Mouse (Mus musculus) Patski (cell line): ENCODE results near the gene Gosr2. TPM values are rescaled to one million over a fixed set of nuclear protein-coding genes. Genes with fewer than 3 reads are reported as not detected.

Experiments used
- ATAC-seq: fragments of 100-300 bp; one replicate; pipeline ENCODE4 v1.8.0; 2021
- CTCF ChIA-PET: fragments of 350-600 bp; sonication (Branson Sonifier 250); formaldehyde crosslinking; loops from one replicate; lab custom pipeline; 2022; ENCODE audit warnings: inconsistent platforms; lab: Charles Lee
- POLR2A ChIA-PET: fragments of 350-600 bp; sonication (Branson Sonifier 250); formaldehyde crosslinking; loops from one replicate; lab custom pipeline; 2022; ENCODE audit warnings: antibody characterized with exemption, inconsistent platforms; lab: Charles Lee
- DNase-seq: peaks from one replicate; pipeline ENCODE4 v3.0.0-alpha.2; 2011; ENCODE audit warnings: low read depth, low spot score
- H3K27me3 ChIP-seq: fragments of 371-371 bp; one replicate; pipeline ENCODE4 v1.5.1; 2021
- CTCF ChIP-seq: fragments of 100-300 bp; IDR thresholded peaks from one replicate; pipeline ENCODE4 v1.5.1; 2021
- in situ Hi-C: fragments of 300-500 bp; cut with MboI; formaldehyde crosslinking; loops from 3 replicates; pipeline ENCODE4 v1.11.1; 2018; ENCODE audit warnings: low pct_unique_long_range_greater_than_20kb, mixed read lengths
- polyA plus RNA-seq: library from polyadenylated mRNA; unstranded; gene quantifications from one replicate; pipeline ENCODE4 v1.2.3, GENCODE M21; 2021

Gosr2 gene
- polyA plus RNA-seq, 1 experiment from 2014 or later: 82.3 TPM

GRCm38 (mm10) chr11:103648656-103649055, 49.0 kb downstream of the Gosr2 start:
- ATAC-seq (no peak), DNase-seq (no peak)
- H3K27me3 ChIP-seq: peaks cover 75% of the 10 kb centered on the region
- POLR2A ChIA-PET: no interaction called here
- CTCF ChIA-PET: no interaction called here
- in situ Hi-C loops: no loop called here
- TF ChIP-seq CTCF: no peak

DNA sequence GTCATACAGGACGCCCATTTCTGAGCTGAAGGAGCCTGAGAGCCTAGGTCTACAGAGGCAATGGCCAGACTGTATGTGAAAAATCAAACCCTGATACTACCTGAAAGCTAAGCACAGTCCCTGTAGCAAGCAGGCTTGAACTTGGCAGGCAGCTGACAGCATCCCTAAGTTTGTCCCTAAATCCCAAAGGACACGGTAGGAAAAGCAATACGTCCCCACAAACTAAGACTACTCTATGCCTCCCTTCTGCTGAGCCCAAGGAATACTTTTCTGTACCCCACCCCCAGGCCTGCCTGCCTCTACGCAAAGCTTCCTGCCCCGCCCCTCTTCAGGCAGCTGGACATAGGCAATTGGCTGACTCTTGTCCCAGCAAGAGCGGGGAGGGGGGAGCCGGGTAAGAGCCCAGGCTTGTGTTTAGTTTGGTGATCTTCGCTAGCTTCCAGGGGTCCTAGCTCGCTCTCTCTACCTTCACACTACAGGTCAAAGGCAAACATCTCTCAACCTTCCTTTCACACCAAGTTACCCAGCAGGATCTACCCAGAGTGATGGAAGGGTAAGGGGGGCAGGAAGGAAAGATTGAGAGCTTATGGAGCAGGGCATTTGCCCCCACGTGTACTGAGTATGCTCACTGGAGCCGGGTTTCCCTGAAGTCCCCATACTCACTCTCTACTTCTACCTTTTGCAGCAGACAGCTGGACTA, 49.6 kb downstream of the Gosr2 start:
- in situ Hi-C loops: no loop called here
- CTCF ChIA-PET: no interaction called here
- no peak for TF ChIP-seq CTCF
- POLR2A ChIA-PET: no interaction called here
- H3K27me3 ChIP-seq: peaks cover 71% of the 10 kb centered on the region
- DNase-seq: no peak
- ATAC-seq: no peak

- TF ChIP-seq CTCF: no peak
- CTCF ChIA-PET: no interaction called here
- ATAC-seq: no peak
- POLR2A ChIA-PET: no interaction called here
- H3K27me3 ChIP-seq: peaks cover 60% of the 10 kb centered on the region
- in situ Hi-C loops: no loop called here
- no peak for DNase-seq
Observed at GRCm38 (mm10) chr11:103646301-103646700, 51.4 kb downstream of the Gosr2 start.

DNA sequence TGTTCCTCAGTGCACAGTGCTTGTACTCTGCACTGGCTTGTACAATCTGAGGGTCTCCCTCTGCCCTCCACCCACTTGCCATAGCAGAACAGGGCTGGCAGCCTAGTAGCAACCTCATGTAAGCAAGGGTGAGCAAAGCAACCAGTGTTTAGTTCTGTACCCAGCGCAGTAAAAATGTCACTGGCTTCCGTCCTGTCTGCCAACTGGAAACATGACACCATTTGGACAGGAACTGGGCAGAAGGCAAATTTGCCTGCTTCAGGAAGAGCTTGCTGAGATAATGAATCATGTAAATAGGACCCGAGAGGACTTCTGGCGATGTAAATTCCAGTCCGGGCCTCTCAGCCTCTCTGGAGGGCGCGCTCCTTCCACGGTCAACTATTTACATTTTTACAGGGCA, 52.0 kb downstream of the Gosr2 start:
- ChIA-PET CTCF (no interaction called here), POLR2A (no interaction called here)
- ATAC-seq (no peak), DNase-seq (no peak)
- in situ Hi-C loops: no loop called here
- no peak for TF ChIP-seq CTCF
- peaks cover 57% of the 10 kb centered on the region for H3K27me3 ChIP-seq

- POLR2A ChIA-PET: no interaction called here
- TF ChIP-seq CTCF: no peak
- in situ Hi-C loops: loop anchor here (5.0 kb wide), 1 partner anchor 269 kb away; no protein-coding TSS in a partner anchor
- CTCF ChIA-PET: interaction anchor here (1.4 kb wide), 1 partner anchor 116 kb away, joined by 3 read pairs; no protein-coding TSS in a partner anchor
- no peak for DNase-seq
- no peak for ATAC-seq
- H3K27me3 ChIP-seq: peaks cover 62% of the 10 kb centered on the region
Observed at GRCm38 (mm10) chr11:103643211-103643610, 54.5 kb downstream of the Gosr2 start.

DNA sequence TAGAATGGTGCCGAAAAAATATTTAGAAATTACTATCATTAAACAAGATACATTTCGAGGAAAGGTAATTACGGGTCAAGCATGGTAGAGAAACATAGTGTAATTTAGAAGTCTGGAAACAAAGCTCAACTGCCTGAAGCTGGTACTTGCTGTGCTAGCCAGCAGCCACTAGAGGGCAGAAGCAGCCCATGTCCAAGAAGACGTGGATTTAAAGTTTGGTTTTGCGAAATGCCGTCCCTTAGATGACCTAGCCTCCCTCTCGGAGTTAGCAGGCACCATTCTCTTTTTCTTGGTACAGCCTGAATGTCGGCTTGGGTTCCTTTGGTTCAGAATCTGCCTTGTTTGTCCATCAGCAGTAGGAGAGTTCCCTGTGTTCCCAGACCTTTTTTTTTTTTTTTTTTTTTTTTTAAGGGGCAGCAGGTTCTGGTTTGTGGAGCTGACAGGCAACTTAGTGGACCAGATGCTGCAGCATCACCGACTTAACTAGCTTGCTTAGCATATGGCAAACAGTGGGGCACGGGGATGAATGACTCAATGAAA, 58.2 kb downstream of the Gosr2 start:
- ChIA-PET POLR2A (no interaction called here), CTCF (interaction anchor here (0.8 to 2.6 kb wide), 13 partner anchors 10 to 277 kb away, joined by 3 to 14 read pairs (median 4); partner anchors contain the start of genes Gosr2 and Rprml)
- ATAC-seq: no peak
- TF ChIP-seq CTCF: peak; percentile 97
- peaks cover 41% of the 10 kb centered on the region for H3K27me3 ChIP-seq
- DNase-seq: no peak
- in situ Hi-C loops: no loop called here

DNA sequence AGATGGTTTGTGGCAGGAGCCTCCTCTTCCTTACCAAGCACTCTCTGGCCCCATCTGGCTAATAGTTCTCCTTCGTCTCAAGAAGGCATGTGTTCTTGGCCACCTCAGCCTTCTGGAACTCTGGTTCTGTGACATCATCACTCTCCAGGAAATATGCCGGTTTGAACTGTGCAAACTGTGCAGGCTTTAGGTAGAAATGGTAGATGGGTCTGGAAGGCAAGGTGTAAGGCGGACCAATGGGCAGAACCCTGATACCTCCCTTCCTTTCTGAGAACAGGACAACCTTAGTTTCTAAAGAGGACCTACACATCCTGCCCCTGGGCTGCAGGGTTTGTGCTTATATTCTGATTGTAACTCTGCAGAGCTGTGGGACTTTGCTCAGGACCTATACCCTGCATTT, 58.9 kb downstream of the Gosr2 start, which contains the start of gene Lyzl6:
Gene Lyzl6, minus strand, starts transcription at position 101 of the 400 bp plus-strand sequence.
- no peak for TF ChIP-seq CTCF
- ChIA-PET POLR2A (no interaction called here), CTCF (interaction anchor here (0.8 to 2.6 kb wide), 12 partner anchors 10 to 277 kb away, joined by 3 to 14 read pairs (median 4); partner anchors contain the start of gene Rprml)
- no peak for DNase-seq
- in situ Hi-C loops: no loop called here
- no peak for ATAC-seq
- H3K27me3 ChIP-seq: peaks cover 46% of the 10 kb centered on the region

- in situ Hi-C loops: no loop called here
- no peak for ATAC-seq
- TF ChIP-seq CTCF: no peak
- CTCF ChIA-PET: no interaction called here
- H3K27me3 ChIP-seq: peaks cover 44% of the 10 kb centered on the region
- no peak for DNase-seq
- POLR2A ChIA-PET: no interaction called here
Observed at GRCm38 (mm10) chr11:103636261-103636660, 61.4 kb downstream of the Gosr2 start.

GRCm38 (mm10) chr11:103635481-103635880, 62.2 kb downstream of the Gosr2 start:
- in situ Hi-C loops: no loop called here
- CTCF ChIA-PET: no interaction called here
- H3K27me3 ChIP-seq: peaks cover 41% of the 10 kb centered on the region
- ATAC-seq (no peak), DNase-seq (no peak)
- POLR2A ChIA-PET: no interaction called here
- no peak for TF ChIP-seq CTCF

DNA sequence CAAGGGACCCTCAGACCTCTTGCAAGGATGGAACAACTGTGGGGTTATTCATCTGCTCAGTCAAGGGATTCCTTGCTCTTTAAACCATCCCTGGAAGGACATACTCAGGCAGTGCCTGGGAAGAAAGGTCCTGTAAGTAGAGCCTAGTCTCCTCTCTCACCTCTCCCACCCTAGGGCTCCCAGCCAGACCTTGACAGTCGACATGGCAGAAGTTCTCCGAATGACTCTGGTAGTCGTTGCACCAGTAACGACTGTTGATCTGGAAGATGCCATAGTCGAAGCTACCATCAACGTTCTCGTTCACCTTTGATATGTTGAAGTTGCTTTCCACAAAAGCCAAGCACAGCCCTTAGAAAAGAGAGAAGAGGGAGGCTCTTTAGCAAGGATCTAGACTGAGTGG, 62.9 kb downstream of the Gosr2 start:
- no peak for TF ChIP-seq CTCF
- ChIA-PET POLR2A (no interaction called here), CTCF (no interaction called here)
- ATAC-seq: no peak
- in situ Hi-C loops: no loop called here
- peaks cover 38% of the 10 kb centered on the region for H3K27me3 ChIP-seq
- DNase-seq: no peak

GRCm38 (mm10) chr11:103627453-103627852, 70.2 kb downstream of the Gosr2 start:
- DNase-seq (no peak), ATAC-seq (no peak)
- TF ChIP-seq CTCF: no peak
- POLR2A ChIA-PET: no interaction called here
- CTCF ChIA-PET: no interaction called here
- in situ Hi-C loops: no loop called here
- peaks cover 54% of the 10 kb centered on the region for H3K27me3 ChIP-seq

Other genes starting within 250 kb of the Gosr2 start
- not detected for gene Lrrc37a, start 193.3 kb downstream of the Gosr2 start, polyA plus RNA-seq
- gene Gm884, start 76.8 kb downstream of the Gosr2 start, polyA plus RNA-seq: not detected
- gene Lyzl6, start 59.0 kb downstream of the Gosr2 start, polyA plus RNA-seq: not detected
- gene Rprml, start 48.3 kb downstream of the Gosr2 start, polyA plus RNA-seq: not detected
- not detected for gene Wnt9b, start 51.9 kb upstream of the Gosr2 start, polyA plus RNA-seq
- not detected for gene Wnt3, start 76.3 kb upstream of the Gosr2 start, polyA plus RNA-seq